Mouse (Mus musculus): ENCODE measurements around the gene Pxdn. TPM values are rescaled to one million over a fixed set of nuclear protein-coding genes. Genes with fewer than 3 reads are reported as not detected.

The Pxdn gene
- total RNA-seq, 2 experiments from 2014 or later, result 6.1 to 8.1 TPM

DNA sequence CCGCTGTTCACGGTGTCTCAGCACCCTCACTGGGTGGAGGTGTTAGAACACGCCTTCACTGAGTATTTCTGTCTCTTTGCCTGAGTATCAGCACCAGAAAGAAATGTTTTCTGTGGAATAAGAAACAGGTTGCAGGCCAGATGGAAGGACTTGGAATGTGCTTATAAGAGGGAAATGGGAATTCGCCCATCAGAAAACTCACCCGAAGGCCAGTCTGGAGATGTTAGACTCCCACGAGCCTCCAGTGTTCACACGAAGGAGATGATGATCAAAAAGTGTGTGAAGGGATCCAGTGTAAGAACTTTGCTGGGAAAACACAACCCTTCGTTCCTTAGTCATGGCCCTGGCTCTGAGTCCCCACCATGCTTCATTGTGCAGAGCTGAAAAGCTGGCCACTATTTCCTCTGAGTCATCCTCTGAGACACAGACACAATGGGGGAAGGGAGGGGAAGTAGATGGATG is 3.3 kb upstream of the Pxdn start:
- no peak for TF ChIP-seq CTCF (IDR thresholded peaks at IDR 0.05)
- Histone ChIP-seq H3K27ac (peak overlapping the region; percentile 6; the same call in 1 of the 2 replicates), H3K4me3 (no peak overlapping the region)
- DNase-seq, result peak; percentile 33
- intact Hi-C loops (cut with DNase I), result no loop called here

DNA sequence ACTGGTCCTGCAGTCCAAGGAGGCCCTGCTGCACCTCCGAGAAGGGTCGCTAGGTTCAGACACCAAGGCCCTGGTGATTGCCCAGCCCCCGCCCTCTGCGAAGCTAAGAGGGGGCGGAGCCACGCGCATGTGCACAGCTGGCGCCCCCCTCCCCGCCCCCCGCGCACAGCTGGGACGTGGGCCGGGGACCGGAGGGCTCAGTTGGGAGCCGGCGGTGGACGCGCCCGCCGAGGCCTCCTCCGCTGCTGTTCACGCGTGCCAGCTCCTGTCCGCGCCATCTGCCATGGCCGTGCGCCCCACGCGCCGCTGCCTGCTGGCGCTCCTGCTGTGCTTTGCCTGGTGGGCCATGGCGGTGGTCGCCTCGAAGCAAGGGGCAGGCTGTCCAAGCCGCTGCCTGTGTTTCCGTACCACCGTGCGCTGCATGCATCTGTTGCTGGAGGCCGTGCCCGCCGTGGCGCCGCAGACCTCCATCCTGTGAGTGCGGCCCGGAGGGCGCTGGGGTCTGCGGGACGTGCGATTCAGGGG is 505 bp downstream of the Pxdn start:
- peak; percentile 73 for DNase-seq
- Histone ChIP-seq H3K4me3 (peak overlapping the region; percentile 92), H3K27ac (peak overlapping the region; percentile 90)
- no peak for TF ChIP-seq CTCF (IDR thresholded peaks at IDR 0.05)
- intact Hi-C loops (cut with DNase I), result loop anchor here (5.0 kb wide), 1 partner anchor 34 kb away; no protein-coding TSS in a partner anchor

DNA sequence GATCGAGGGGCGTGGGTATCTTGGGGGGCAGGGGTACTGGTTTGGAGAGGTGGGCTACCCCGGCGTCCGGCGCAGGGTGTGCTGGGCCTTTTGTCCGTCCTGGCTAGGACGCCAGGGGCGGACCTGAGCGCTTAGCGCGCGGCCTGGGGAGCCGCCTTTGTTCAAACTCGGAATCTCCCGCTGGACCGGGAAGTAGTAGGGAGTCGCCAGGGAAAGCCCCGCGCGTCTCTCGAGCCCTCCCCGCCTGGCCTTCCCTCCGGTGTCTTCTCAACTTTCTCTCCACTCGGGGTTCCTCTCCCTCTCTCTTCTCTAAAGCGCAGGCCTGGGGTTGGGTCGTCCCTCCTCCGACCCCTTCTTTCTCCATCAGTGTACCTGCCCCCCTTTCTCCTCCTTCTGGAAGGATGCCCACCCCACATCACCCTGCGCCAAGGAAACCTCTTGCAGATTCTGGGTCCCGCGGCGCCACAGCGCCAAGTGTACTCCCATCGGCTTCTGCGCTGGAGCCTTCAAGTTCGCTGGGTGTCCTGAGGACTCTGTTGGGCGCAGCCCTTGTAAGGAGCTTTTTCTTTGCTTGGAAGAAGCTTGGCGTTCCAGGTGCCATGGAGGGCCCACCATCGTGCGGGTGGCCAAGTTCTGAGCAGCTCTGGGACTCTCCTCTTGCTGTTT is 1.1 kb downstream of the Pxdn start:
- TF ChIP-seq CTCF (IDR thresholded peaks at IDR 0.05), result peak; percentile 36; the same call in 1 of the 2 replicates
- DNase-seq, result peak; percentile 79
- Histone ChIP-seq H3K27ac (peak overlapping the region; percentile 90), H3K4me3 (peak overlapping the region; percentile 92)
- intact Hi-C loops (cut with DNase I), result loop anchor here (5.0 kb wide), 1 partner anchor 34 kb away; no protein-coding TSS in a partner anchor

DNA sequence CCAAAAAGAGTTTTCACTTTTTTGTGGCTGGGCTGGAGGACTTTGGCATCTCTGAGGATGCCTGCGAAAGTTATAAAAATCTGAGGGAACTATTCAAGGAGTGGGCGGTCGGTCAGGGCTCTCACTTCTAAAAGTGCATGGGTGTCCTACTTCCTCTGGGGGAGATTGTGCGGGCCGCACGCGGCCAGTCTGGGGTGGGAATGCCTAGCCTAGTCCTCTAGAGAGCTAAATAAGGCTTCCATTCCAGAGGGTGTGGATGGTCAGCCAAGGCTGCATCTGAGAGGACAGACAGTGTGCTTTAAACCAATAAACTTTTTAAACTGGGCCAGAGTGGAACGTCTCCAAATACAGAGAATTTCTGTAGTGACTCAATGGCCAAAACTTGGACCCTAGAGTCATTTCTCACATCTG is 1.9 kb downstream of the Pxdn start:
- Histone ChIP-seq H3K27ac (peak overlapping the region; percentile 90), H3K4me3 (peak overlapping the region; percentile 92)
- no peak for TF ChIP-seq CTCF (IDR thresholded peaks at IDR 0.05)
- peak; percentile 73 for DNase-seq
- intact Hi-C loops (cut with DNase I), result loop anchor here (5.0 kb wide), 1 partner anchor 33 kb away; no protein-coding TSS in a partner anchor

DNA sequence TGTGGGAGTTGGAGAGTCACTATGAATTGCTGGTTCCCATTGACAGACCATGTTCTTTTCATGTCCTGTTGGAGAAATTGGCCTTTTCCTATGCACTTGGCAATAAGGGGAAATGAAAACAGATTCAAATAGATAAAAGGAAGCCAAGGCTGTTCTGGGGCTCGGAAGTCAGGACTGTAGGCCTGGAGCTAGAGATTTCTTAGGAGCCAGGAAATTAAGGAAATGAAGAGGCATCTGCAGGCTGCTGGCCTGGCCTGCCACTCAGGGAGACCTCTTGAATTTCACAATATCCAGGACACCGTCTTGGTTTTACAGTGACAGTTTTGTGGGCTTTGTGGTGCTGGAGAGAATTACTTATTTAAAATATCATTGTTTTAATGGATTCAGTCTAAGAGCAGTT is 5.0 kb downstream of the Pxdn start:
- Histone ChIP-seq H3K27ac (peak overlapping the region; percentile 90; the same call in 1 of the 2 replicates), H3K4me3 (no peak overlapping the region)
- no peak for DNase-seq
- TF ChIP-seq CTCF (IDR thresholded peaks at IDR 0.05), result no peak
- intact Hi-C loops (cut with DNase I), result no loop called here

DNA sequence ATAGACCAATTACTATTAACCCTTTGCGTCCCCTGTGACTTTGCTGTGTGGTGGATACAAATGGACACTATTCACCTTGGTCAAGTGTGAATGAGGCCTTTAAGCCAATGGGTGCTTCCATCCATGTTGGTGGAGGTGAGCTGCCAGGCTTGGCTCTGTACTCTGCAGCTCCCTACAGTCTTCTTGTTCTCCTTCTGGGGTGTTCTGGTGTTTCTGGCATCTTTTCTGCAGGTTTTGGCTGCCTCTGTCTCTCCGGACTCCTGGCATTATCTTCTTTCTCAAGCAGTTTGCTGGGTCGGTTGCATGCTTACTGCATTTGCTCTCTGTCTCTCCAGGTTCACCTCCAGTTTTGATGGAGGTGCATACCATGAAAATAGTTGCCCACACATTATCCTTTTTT is 7.2 kb downstream of the Pxdn start:
- no peak for DNase-seq
- intact Hi-C loops (cut with DNase I), result no loop called here
- peak overlapping the region; percentile 49 for H3K27ac ChIP-seq
- TF ChIP-seq CTCF (IDR thresholded peaks at IDR 0.05), result no peak
- no peak overlapping the region for H3K4me3 ChIP-seq

DNA sequence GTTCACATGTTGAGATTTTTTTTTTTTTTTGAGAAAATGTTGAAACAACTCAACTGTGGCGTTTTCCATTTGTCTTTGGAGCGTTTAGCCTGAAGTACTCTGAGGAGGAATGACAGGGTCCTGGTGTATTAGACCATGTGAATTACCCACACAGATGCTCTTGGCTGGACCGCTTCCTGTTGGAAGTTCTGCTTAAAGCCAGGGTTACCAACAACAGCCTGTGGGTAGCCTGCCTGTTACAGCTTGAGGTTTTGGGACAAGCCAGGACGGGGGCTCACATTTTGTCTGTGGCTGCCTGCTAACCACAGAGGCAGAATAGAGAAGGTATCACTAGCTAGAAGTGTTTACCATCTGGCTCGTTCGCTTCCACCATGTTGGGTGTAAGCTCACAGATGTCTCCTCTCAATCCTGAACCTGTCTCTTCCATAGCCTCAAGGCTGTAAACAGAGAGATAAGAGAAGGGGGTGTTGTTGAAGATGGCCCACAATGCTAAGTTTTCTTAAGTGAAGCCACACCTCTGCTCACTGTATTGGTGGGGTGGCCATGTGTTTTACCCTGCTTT is 7.9 kb downstream of the Pxdn start:
- Histone ChIP-seq H3K27ac (peak overlapping the region; percentile 41; the same call in 1 of the 2 replicates), H3K4me3 (no peak overlapping the region)
- no peak for TF ChIP-seq CTCF (IDR thresholded peaks at IDR 0.05)
- DNase-seq, result no peak
- intact Hi-C loops (cut with DNase I), result no loop called here

DNA sequence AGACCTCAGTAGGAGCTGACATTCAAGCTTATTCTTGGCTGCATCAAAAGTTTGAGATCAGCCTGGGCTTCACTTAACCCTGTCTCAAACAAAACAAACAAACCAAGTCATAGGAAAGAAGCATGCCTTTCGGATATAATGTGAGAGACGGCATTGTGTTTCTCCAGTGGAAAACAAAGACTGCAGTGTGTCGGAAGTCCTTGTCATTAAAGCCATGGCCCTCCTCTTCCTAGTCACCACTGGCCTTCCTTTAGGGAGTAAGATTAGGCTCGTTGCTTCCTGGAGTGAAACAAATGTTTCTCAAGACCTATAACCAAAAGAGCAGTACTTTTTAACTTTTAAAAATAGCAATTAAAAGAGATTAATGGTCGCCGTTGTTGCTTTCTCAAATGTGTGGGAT is 13.6 kb downstream of the Pxdn start:
- Histone ChIP-seq H3K27ac (peak overlapping the region; percentile 82), H3K4me3 (no peak overlapping the region)
- no peak for TF ChIP-seq CTCF (IDR thresholded peaks at IDR 0.05)
- intact Hi-C loops (cut with DNase I), result no loop called here
- DNase-seq, result no peak

DNA sequence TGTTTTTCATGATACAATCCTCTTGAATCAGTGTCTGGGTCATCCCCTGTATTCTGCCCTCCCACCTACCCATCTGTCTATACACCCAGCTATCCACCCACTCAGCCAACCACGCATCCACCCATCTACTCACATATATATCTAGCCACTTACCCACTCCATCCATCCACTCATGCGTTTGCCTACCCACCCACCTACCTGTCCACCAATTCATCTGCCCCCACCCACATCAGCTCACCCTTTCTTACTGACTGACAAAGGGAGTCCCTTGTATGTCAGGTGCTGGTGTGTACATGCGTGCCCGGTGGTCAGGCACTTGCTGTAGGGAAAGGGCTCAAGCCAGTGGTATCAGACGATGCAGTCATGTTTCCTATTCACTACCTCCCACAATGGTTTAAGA is 14.1 kb downstream of the Pxdn start:
- intact Hi-C loops (cut with DNase I), result no loop called here
- no peak for TF ChIP-seq CTCF (IDR thresholded peaks at IDR 0.05)
- H3K4me3 ChIP-seq, result no peak overlapping the region
- no peak for DNase-seq
- peak overlapping the region; percentile 82 for H3K27ac ChIP-seq

DNA sequence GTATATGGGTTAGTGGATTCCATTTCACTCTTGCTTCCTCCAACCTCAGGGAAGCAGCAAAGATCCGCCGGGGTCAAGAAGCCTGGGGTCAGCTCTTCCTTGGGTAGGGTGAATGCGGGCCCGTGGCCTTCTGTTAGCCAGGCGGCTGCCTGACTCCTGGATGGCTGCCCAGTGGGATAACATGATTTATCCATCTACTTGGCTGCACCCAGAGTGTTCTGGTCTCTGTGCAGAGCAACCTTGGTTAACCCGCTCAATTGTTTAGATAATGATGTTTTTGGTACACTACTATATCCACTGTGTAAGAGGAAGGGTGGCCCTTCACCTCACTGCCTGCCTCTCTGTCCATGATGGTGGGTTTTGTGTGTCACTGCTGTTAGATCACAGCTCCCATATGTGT is 14.7 kb downstream of the Pxdn start:
- H3K27ac ChIP-seq, result peak overlapping the region; percentile 82
- intact Hi-C loops (cut with DNase I), result no loop called here
- peak; percentile 58 for DNase-seq
- H3K4me3 ChIP-seq, result no peak overlapping the region
- TF ChIP-seq CTCF (IDR thresholded peaks at IDR 0.05), result no peak

DNA sequence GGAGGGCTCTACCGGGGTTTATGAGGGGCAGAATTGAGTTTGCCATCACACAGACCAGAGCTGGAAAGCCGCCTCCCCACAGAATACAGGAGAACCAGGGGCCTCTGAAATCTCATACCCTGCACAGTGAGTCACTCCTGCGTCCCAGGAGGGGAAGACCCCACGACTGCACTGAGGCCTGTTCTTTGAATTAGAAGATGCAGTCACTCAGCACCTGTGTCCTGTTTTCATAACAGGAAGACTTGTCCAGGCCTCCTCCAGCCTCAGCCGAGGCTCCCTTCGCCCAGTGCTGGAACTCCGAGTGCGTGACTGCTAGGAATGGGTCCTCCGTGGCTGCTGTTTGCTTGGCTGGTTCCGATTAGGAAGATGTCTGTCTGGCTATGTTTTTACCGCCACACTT is 16.6 kb downstream of the Pxdn start:
- intact Hi-C loops (cut with DNase I), result no loop called here
- H3K4me3 ChIP-seq, result 0 out of 2 replicates have a peak overlapping the region, but pooled peaks have one; percentile 21
- peak; percentile 33 for DNase-seq
- peak overlapping the region; percentile 82 for H3K27ac ChIP-seq
- TF ChIP-seq CTCF (IDR thresholded peaks at IDR 0.05), result no peak

DNA sequence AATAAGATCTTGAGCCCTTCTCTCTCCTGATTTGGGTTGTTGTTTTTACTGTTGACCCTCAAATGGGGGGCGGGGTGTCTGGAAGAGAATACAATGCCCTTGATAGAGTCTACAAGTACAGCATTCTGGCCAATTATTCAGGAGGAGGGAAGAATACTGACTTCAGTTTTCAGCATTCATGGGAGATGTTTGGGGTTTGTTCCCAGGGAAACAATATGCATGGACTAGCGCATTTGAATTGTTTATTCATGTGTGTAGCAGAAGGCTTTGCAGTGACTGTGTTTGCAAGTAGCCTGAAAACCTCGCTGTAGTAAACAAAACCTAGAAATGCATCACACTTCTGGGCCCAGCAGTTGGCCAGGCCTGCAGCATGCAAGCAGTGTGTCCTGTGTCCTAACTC is 17.1 kb downstream of the Pxdn start:
- Histone ChIP-seq H3K27ac (peak overlapping the region; percentile 82), H3K4me3 (0 out of 2 replicates have a peak overlapping the region, but pooled peaks have one; percentile 21)
- DNase-seq, result peak; percentile 1
- intact Hi-C loops (cut with DNase I), result no loop called here
- no peak for TF ChIP-seq CTCF (IDR thresholded peaks at IDR 0.05)

DNA sequence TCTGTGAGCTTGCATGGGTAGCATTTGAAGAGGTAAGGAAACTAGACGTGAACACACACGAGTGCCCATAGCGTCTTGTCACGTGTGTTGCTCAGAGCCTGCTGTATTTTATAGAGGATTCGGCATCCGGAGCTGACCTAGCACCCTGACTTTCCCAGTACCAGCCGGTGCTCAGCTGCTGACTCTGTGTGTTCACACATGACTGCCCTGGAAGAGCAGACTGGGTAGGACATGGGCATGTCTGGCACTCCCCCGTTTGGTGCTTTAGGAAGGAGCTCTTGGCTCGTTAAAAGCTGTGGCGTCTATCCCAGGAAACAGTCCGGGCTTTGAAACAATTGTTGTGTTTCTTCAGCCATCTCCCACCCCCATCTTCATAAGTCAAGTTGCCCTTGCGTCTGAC is 19.6 kb downstream of the Pxdn start:
- intact Hi-C loops (cut with DNase I), result no loop called here
- TF ChIP-seq CTCF (IDR thresholded peaks at IDR 0.05), result no peak
- peak overlapping the region; percentile 66 for H3K27ac ChIP-seq
- DNase-seq, result peak; percentile 13
- H3K4me3 ChIP-seq, result no peak overlapping the region

All from gastrocnemius, adult 2 months (tissue).